Mouse (Mus musculus) layer of hippocampus, adult 8-10 months (tissue): Measurements from ENCODE around the gene Arhgap35. TPM values are rescaled to one million over a fixed set of nuclear protein-coding genes. Genes with fewer than 3 reads are reported as not detected.

Experiments
- DNase-seq, 2 experiments: peaks; one replicate each; pipeline ENCODE4 v3.0.0; 2022; ENCODE audit warnings: low spot score in 2 of 2
- total RNA-seq, 4 experiments: library from RNA; stranded (reverse); gene quantifications; 2 replicates each; pipeline ENCODE4 v1.2.4; 2022

Arhgap35 gene
- total RNA-seq, 4 experiments from 2014 or later: 115 to 133 (median 122) TPM

GRCm38 (mm10) chr7:16468115-16468514 lies 146.7 kb downstream of the Arhgap35 start:
- no peak for DNase-seq

GRCm38 (mm10) chr7:16466565-16466964 lies 148.2 kb downstream of the Arhgap35 start:
- DNase-seq: no peak

DNA sequence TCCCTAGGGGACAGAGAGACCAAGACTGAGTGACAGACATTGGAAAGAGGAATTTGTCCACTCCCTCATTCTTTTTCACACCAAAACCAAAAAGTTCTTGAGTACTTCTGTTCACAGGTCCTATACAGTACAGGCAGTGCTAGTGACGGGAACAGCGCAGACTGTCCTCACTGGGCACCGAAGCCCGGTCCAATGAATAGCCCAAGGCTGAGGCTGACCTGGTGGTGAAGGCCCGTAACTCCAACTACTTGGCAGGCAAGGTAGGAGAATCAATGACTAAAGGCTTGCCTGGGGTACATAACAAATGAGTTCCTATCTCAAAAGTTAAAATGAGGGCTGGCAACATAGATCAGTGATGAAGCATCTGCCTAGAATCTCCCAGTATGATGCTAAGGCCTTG lies 149.2 kb downstream of the Arhgap35 start:
- no peak for DNase-seq

- peak in 1 of 2 experiments; percentile 60 for DNase-seq
Measured at GRCm38 (mm10) chr7:16465160-16465559, 149.6 kb downstream of the Arhgap35 start.

GRCm38 (mm10) chr7:16463214-16463613 lies 151.6 kb downstream of the Arhgap35 start:
- DNase-seq: peak in 1 of 2 experiments; percentile 79

DNA sequence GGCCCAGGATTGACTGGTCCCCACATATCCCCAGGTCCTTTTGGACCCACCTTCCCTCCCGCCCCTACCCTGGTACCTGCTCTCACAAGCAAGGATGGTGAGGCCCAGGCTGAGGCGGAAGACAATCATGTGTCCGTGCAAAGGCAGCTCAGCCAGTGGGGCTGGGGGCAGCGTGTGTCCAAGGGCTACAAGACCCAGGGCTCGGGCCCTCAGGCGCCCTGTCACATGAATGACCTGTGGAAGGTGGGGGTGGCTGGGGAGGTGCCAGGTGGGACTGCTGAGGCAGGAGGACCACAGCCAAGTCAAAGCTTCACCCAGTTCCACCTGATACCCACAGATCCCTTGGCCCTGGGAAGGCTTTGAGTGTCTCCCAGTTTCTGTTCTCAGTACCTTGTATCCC lies 153.1 kb downstream of the Arhgap35 start:
- DNase-seq: no peak

GRCm38 (mm10) chr7:16461151-16461550 lies 153.6 kb downstream of the Arhgap35 start:
- no peak for DNase-seq

DNA sequence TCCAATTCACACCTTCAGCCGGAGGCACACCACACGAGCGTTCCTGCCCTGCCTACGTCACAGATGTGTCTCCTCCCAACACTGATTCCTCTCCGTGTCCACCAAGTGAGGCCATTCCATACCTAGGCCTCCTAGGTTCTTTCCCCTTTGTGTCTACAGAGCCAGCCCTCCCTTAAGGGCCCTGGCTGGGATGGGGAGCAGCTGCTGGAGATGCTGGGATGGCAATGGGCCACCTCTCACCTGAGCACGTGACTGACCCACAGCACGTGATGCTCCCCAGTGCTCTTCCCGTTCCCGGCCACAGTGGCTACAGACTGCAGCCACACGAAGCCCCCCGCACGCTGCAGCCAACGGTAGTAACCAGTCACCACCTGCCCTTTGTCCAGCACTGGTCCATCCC lies 154.2 kb downstream of the Arhgap35 start:
- DNase-seq: no peak

- DNase-seq: no peak
Measured at GRCm38 (mm10) chr7:16456289-16456688, 158.5 kb downstream of the Arhgap35 start.

- no peak for DNase-seq
Measured at GRCm38 (mm10) chr7:16455016-16455415, 159.8 kb downstream of the Arhgap35 start.

DNA sequence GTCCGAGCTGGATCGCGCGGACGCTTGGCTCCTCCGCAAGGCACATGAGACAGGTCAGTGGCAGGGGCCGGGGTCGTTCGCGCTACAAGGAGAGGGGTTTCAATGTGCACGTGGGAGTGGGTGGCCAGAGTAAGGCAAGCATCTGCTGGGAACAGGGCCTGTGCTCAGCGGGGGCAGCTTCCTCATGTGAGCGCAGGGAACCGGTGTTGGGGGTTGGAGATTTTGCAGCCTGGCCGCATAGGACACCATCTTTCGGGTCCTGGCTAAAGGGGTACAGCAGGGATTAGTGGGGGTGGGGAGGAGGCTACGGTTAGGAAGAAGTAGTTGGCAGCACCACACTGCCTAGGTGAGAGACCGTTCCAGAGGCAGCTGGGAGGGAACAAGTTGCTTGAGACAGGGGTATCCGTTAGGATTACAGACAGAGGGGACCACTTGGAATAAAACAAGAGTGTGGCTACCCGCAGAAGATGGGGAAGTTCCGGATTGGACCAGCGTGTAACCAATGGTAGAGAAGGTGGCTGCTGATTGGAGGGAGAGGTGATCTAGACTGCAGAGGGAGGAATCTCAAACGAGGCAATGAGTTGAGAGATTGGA lies 161.6 kb downstream of the Arhgap35 start:
- DNase-seq: peak; percentile 60 to 62

DNA sequence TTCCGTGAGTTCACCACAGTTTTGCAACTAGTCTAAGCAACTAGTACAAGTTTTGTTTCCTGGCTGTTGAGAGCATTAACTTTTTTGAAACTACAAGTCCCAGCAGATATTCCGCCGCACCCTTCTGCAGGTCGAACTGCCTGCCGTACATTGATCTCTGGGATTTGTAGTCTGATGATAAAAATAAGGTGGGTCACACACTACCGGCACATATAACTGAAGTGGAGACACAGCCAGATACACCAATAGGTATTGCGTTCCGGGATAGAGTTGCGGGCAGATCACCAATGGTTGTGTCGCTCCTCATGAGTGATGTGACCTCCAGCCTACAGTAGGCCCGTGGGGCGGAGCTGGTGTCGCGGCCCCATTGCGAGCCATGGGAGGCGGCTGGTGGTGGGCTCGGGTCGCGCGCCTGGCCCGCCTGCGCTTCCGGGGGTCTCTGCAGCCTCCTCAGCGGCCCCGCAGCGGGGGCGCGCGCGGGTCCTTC lies 162.2 kb downstream of the Arhgap35 start, which contains the start of gene Tmem160:
Gene Tmem160 (plus strand): TSS at position 193 of the 487 bp plus-strand sequence.
- DNase-seq: peak; percentile 89 to 93

GRCm38 (mm10) chr7:16451656-16452055 lies 163.1 kb downstream of the Arhgap35 start:
- DNase-seq: no peak

Other genes starting within 250 kb of the Arhgap35 start
- 10 to 100 TPM; 89.6 to 93.3 (median 91.9) TPM for gene Sae1, start 227.2 kb downstream of the Arhgap35 start, total RNA-seq
- 10 to 100 TPM; 43.3 to 50.2 (median 47.1) TPM for gene Zc3h4, start 214.1 kb downstream of the Arhgap35 start, total RNA-seq
- gene Tmem160, start 162.2 kb downstream of the Arhgap35 start, total RNA-seq: 10 to 100 TPM; 53.2 to 76.7 (median 67.9) TPM
- 10 to 100 TPM; 14.0 to 17.1 (median 15.5) TPM for gene Npas1, start 137.3 kb downstream of the Arhgap35 start, total RNA-seq
- gene Ceacam15, start 60.7 kb upstream of the Arhgap35 start, total RNA-seq: not detected
- not detected for gene Ceacam9, start 106.9 kb upstream of the Arhgap35 start, total RNA-seq
- 100 to 1,000 TPM; 243 to 255 (median 246) TPM for gene Ap2s1, start 123.4 kb upstream of the Arhgap35 start, total RNA-seq
- gene Slc1a5, start 166.3 kb upstream of the Arhgap35 start, total RNA-seq: 10 to 100 TPM in 1 of 4 experiments, 1 to 10 TPM in 3; 2.5 to 11.0 (median 5.5) TPM
- 100 to 1,000 TPM; 261 to 298 (median 279) TPM for gene Strn4, start 200.9 kb upstream of the Arhgap35 start, total RNA-seq
- 10 to 100 TPM; 45.2 to 50.7 (median 45.8) TPM for gene Fkrp, start 201.7 kb upstream of the Arhgap35 start, total RNA-seq
- gene Prkd2, start 227.9 kb upstream of the Arhgap35 start, total RNA-seq: 1 to 10 TPM; 5.6 to 7.8 (median 6.6) TPM